Mouse (Mus musculus) forebrain, embryonic 11.5 days (tissue): ENCODE data around the gene Ubox5. TPM values are rescaled to one million over a fixed set of nuclear protein-coding genes. Genes with fewer than 3 reads are reported as not detected.
A peak's percentile ranks its signal among the peaks of the same experiment; 100 is the strongest.

ENCODE experiments used
- ATAC-seq: fragments of 200-750 bp; cut with Nextera tagmentation; replicated peaks from 2 replicates; pipeline ENCODE4 v1.8.0; 2017; ENCODE audit warnings: moderate TSS enrichment; ENCODE audit not compliant: low FRiP score
- DNase-seq: peaks from one replicate; pipeline ENCODE4 v3.0.0-alpha.2; 2017; ENCODE audit warnings: low spot score
- H3K27ac ChIP-seq: fragments of 300-500 bp; sonication (generic); 2 replicates; pipeline ENCODE4 v1.5.1; 2014; ENCODE audit warnings: low read depth, low read length
- H3K27me3 ChIP-seq: fragments of 300-500 bp; sonication (generic); 2 replicates; pipeline ENCODE4 v1.6.1; 2014; ENCODE audit warnings: mild to moderate bottlenecking, low read length, mixed read lengths; ENCODE audit not compliant: control insufficient read depth, insufficient read depth
- H3K36me3 ChIP-seq: fragments of 300-500 bp; sonication (generic); 2 replicates; pipeline ENCODE4 v1.6.1; 2014; ENCODE audit warnings: mild to moderate bottlenecking, low read length, moderate library complexity, mixed read lengths; ENCODE audit not compliant: control insufficient read depth, insufficient read depth
- H3K4me1 ChIP-seq: fragments of 300-500 bp; sonication (generic); replicated peaks from 2 replicates; pipeline ENCODE4 v1.6.1; 2014; ENCODE audit warnings: low read length, mixed read lengths; ENCODE audit not compliant: control insufficient read depth, insufficient read depth
- H3K4me2 ChIP-seq: fragments of 300-500 bp; sonication (generic); 2 replicates; pipeline ENCODE4 v1.6.1; 2014; ENCODE audit warnings: low read depth, mild to moderate bottlenecking, low read length, moderate library complexity, mixed read lengths; ENCODE audit not compliant: severe bottlenecking
- H3K4me3 ChIP-seq: fragments of 300-500 bp; sonication (generic); 2 replicates; pipeline ENCODE4 v1.5.1; 2014; ENCODE audit warnings: low read depth, low read length
- H3K9ac ChIP-seq: fragments of 300-500 bp; sonication (generic); 2 replicates; pipeline ENCODE4 v1.6.1; 2014; ENCODE audit warnings: low read length
- H3K9me3 ChIP-seq: fragments of 300-500 bp; sonication (generic); 2 replicates; pipeline ENCODE4 v1.6.1; 2016; ENCODE audit warnings: low read length, mixed read lengths; ENCODE audit not compliant: control insufficient read depth
- WGBS: fragments of 180-500 bp; shearing (Covaris S2); extraction: QIAGEN DNeasy Blood & Tissue Kit; methylation state at CpG from one replicate; pipeline ENCODE4 v1.1.7; 2014; 5-methylcytosine and 5-hydroxymethylcytosine counted together
- polyA plus RNA-seq: library from polyadenylated mRNA; unstranded; fragments of >200 nt; fragmentation: Nextera tagmentation; extraction: Ambion mirVana; gene quantifications from 2 replicates; pipeline ENCODE4 v1.2.1, GENCODE M21; 2014

Ubox5 gene
- polyA plus RNA-seq, 1 experiment from 2014 or later, result 17.8 TPM

- peaks cover 4% of the 10 kb centered on the region; the same call in 1 of the 2 replicates for H3K36me3 ChIP-seq
- H3K9me3 ChIP-seq, result no peaks in the 10 kb centered on the region
- peaks cover 4% of the 10 kb centered on the region for H3K27me3 ChIP-seq
- ATAC-seq (peak; percentile 17; the same call in 1 of the 2 replicates), DNase-seq (no peak)
- H3K4me2 ChIP-seq, result peak overlapping the region; percentile 81
- peak overlapping the region; percentile 92 for H3K9ac ChIP-seq
- H3K4me3 ChIP-seq, result peak overlapping the region; percentile 99
- H3K27ac ChIP-seq, result peak overlapping the region; percentile 50; the same call in 1 of the 2 replicates
- WGBS, result 3% methylated on average over 37 of the region's 37 CpGs
- H3K4me1 ChIP-seq, result peaks cover 13% of the 10 kb centered on the region; the same call in 1 of the 2 replicates
Measured at GRCm38 (mm10) chr2:130629080-130629838, 579 bp downstream of the Ubox5 start.

GRCm38 (mm10) chr2:130628424-130628823, 1.4 kb downstream of the Ubox5 start:
- peaks cover 4% of the 10 kb centered on the region; the same call in 1 of the 2 replicates for H3K36me3 ChIP-seq
- whole genome bisulfite sequencing, result 73% methylated on average over 3 of the region's 3 CpGs

GRCm38 (mm10) chr2:130618972-130619371, 10.9 kb downstream of the Ubox5 start:
- H3K27ac ChIP-seq, result no peak overlapping the region

More at GRCm38 (mm10) chr2:130628424-130628823, 1.4 kb downstream of the Ubox5 start:
- peak overlapping the region; percentile 81; the same call in 1 of the 2 replicates for H3K4me2 ChIP-seq
- no peaks in the 10 kb centered on the region for H3K27me3 ChIP-seq
- H3K27ac ChIP-seq, result no peak overlapping the region
- no peak for DNase-seq
- no peak overlapping the region for H3K9ac ChIP-seq
- no peaks in the 10 kb centered on the region for H3K9me3 ChIP-seq
- ATAC-seq, result no peak
- H3K4me3 ChIP-seq, result peak overlapping the region; percentile 99; the same call in 1 of the 2 replicates
- peaks cover 10% of the 10 kb centered on the region; the same call in 1 of the 2 replicates for H3K4me1 ChIP-seq

GRCm38 (mm10) chr2:130613091-130613490, 16.7 kb downstream of the Ubox5 start:
- H3K9me3 ChIP-seq, result no peaks in the 10 kb centered on the region
- no peaks in the 10 kb centered on the region for H3K4me1 ChIP-seq
- H3K36me3 ChIP-seq, result peaks cover 8% of the 10 kb centered on the region; the same call in 1 of the 2 replicates
- H3K4me2 ChIP-seq, result no peak overlapping the region
- no peaks in the 10 kb centered on the region for H3K27me3 ChIP-seq
- H3K4me3 ChIP-seq, result no peak overlapping the region
- WGBS, result 63% methylated on average over 3 of the region's 3 CpGs
- DNase-seq (peak; percentile 57), ATAC-seq (no peak)
- H3K9ac ChIP-seq, result no peak overlapping the region
- no peak overlapping the region for H3K27ac ChIP-seq

More at GRCm38 (mm10) chr2:130618972-130619371, 10.9 kb downstream of the Ubox5 start:
- no peak overlapping the region for H3K4me2 ChIP-seq
- no peaks in the 10 kb centered on the region for H3K4me1 ChIP-seq
- H3K27me3 ChIP-seq, result no peaks in the 10 kb centered on the region
- WGBS, result 90% methylated on average over 7 of the region's 7 CpGs
- H3K36me3 ChIP-seq, result peaks cover 8% of the 10 kb centered on the region; the same call in 1 of the 2 replicates
- no peaks in the 10 kb centered on the region for H3K9me3 ChIP-seq
- ATAC-seq, result no peak
- no peak overlapping the region for H3K4me3 ChIP-seq
- H3K9ac ChIP-seq, result no peak overlapping the region
- DNase-seq, result no peak

GRCm38 (mm10) chr2:130602195-130602594, 27.6 kb downstream of the Ubox5 start:
- Histone ChIP-seq H3K27me3 (no peaks in the 10 kb centered on the region), H3K4me3 (no peak overlapping the region), H3K9ac (no peak overlapping the region), H3K9me3 (no peaks in the 10 kb centered on the region), H3K4me1 (no peaks in the 10 kb centered on the region), H3K36me3 (no peaks in the 10 kb centered on the region; the same call in 1 of the 2 replicates), H3K4me2 (no peak overlapping the region), H3K27ac (no peak overlapping the region)
- ATAC-seq, result no peak
- WGBS, result 89% methylated on average over 4 of the region's 4 CpGs
- no peak for DNase-seq

- H3K27ac ChIP-seq, result no peak overlapping the region
- no peaks in the 10 kb centered on the region for H3K9me3 ChIP-seq
- ATAC-seq (no peak), DNase-seq (no peak)
- no peak overlapping the region for H3K9ac ChIP-seq
- no peak overlapping the region for H3K4me2 ChIP-seq
- no peaks in the 10 kb centered on the region for H3K4me1 ChIP-seq
- no peaks in the 10 kb centered on the region for H3K27me3 ChIP-seq
- WGBS, result 77% methylated on average over 3 of the region's 3 CpGs
- no peak overlapping the region for H3K4me3 ChIP-seq
- H3K36me3 ChIP-seq, result no peaks in the 10 kb centered on the region; the same call in 1 of the 2 replicates
Measured at GRCm38 (mm10) chr2:130598399-130598798, 31.4 kb downstream of the Ubox5 start.

- no peak overlapping the region for H3K4me2 ChIP-seq
- no peak for DNase-seq
- no peaks in the 10 kb centered on the region for H3K4me1 ChIP-seq
- H3K9me3 ChIP-seq, result no peaks in the 10 kb centered on the region
- H3K36me3 ChIP-seq, result no peaks in the 10 kb centered on the region; the same call in 1 of the 2 replicates
- H3K27me3 ChIP-seq, result no peaks in the 10 kb centered on the region
- H3K4me3 ChIP-seq, result no peak overlapping the region
- no peak overlapping the region for H3K9ac ChIP-seq
- no peak for ATAC-seq
- WGBS, result 14% methylated on average over 1 of the region's 1 CpGs
- no peak overlapping the region for H3K27ac ChIP-seq
Measured at GRCm38 (mm10) chr2:130597601-130598010, 32.2 kb downstream of the Ubox5 start.

GRCm38 (mm10) chr2:130595596-130595995, 34.2 kb downstream of the Ubox5 start:
- no peak for DNase-seq

More at GRCm38 (mm10) chr2:130595596-130595995, 34.2 kb downstream of the Ubox5 start:
- 88% methylated on average over 1 of the region's 1 CpGs for WGBS
- Histone ChIP-seq H3K36me3 (peaks cover 2% of the 10 kb centered on the region; the same call in 1 of the 2 replicates), H3K4me3 (no peak overlapping the region), H3K27ac (no peak overlapping the region), H3K9ac (no peak overlapping the region), H3K9me3 (no peaks in the 10 kb centered on the region), H3K27me3 (no peaks in the 10 kb centered on the region), H3K4me1 (no peaks in the 10 kb centered on the region), H3K4me2 (no peak overlapping the region)
- ATAC-seq, result no peak
